Mouse (Mus musculus) G1E (cell line): ENCODE data around the gene Agap2. TPM values are rescaled to one million over a fixed set of nuclear protein-coding genes. Genes with fewer than 3 reads are reported as not detected.

Source experiments
- ATAC-seq: 2 replicates; pipeline ENCODE4 v1.8.0; 2016; ENCODE audit warnings: mild to moderate bottlenecking; ENCODE audit not compliant: insufficient number of reproducible peaks, poor library complexity, low FRiP score, severe bottlenecking; ENCODE audit errors: extremely low read depth
- DNase-seq: peaks from one replicate; pipeline ENCODE4 v3.0.0; 2012; ENCODE audit warnings: low spot score
- H3K27me3 ChIP-seq: 2 replicates; pipeline ENCODE4 v1.6.1; 2012; ENCODE audit warnings: mild to moderate bottlenecking, low read length, inconsistent platforms; ENCODE audit not compliant: insufficient read depth
- H3K36me3 ChIP-seq: replicated peaks from 2 replicates; pipeline ENCODE3; 2012; ENCODE audit warnings: mild to moderate bottlenecking, inconsistent platforms
- H3K4me1 ChIP-seq: 2 replicates; pipeline ENCODE4 v1.6.1; 2012; ENCODE audit warnings: low read depth, low read length, inconsistent platforms, mixed read lengths; ENCODE audit not compliant: insufficient read depth
- H3K4me3 ChIP-seq: 2 replicates; pipeline ENCODE4 v1.5.1; 2012; ENCODE audit warnings: low read depth, mild to moderate bottlenecking, inconsistent platforms, low read length, moderate library complexity, mixed read lengths
- H3K9me3 ChIP-seq: replicated peaks from 2 replicates; pipeline ENCODE4 v1.6.1; 2012; ENCODE audit warnings: inconsistent platforms
- CTCF ChIP-seq: IDR thresholded peaks from 2 replicates; pipeline ENCODE4 v1.5.1; 2012; ENCODE audit warnings: low read depth, low read length, inconsistent platforms, mixed read lengths
- GATA1 ChIP-seq: IDR thresholded peaks from 2 replicates; pipeline ENCODE4 v1.6.1; 2012; ENCODE audit warnings: borderline replicate concordance, low read length, inconsistent platforms, mixed read lengths
- GATA2 ChIP-seq: IDR thresholded peaks from 2 replicates; pipeline ENCODE4 v1.6.1; 2012; ENCODE audit warnings: low read depth, low read length, inconsistent platforms, borderline replicate concordance
- POLR2AphosphoS5 ChIP-seq: IDR thresholded peaks from 2 replicates; pipeline ENCODE4 v1.6.1; 2012; ENCODE audit warnings: low read depth, low read length, inconsistent platforms; ENCODE audit not compliant: insufficient replicate concordance
- TAL1 ChIP-seq: conservative IDR thresholded peaks from 2 replicates; pipeline ENCODE4 v1.6.1; 2012; ENCODE audit warnings: low read depth, low read length, inconsistent platforms, mixed read lengths
- polyA plus RNA-seq: library from polyadenylated mRNA; stranded (reverse); fragments of >175 nt; gene quantifications from 2 replicates; pipeline ENCODE4 v1.2.3, GENCODE M21; 2012
- total RNA-seq, 2 experiments: library from RNA; stranded (forward) in 1 of 2; stranded (reverse) in 1 of 2; fragments of 200-1000 nt in 1 of 2; fragments of >200 nt in 1 of 2; fragmentation: Nextera tagmentation in 1 of 2; gene quantifications; 2 replicates each; pipeline ENCODE4 v1.2.3; 2014 to 2017

Gene Agap2
- total and polyA plus RNA-seq, 3 experiments, result 0.26 to 1.3 (median 1.1) TPM

- TF ChIP-seq GATA1, result no peak
- no peak for TF ChIP-seq CTCF
- TF ChIP-seq POLR2AphosphoS5, result no peak
- no peak for TF ChIP-seq GATA2
- no peak for TF ChIP-seq TAL1
- no peak for DNase-seq
- Histone ChIP-seq H3K27me3 (no peaks in the 10 kb centered on the region), H3K4me1 (peaks cover 34% of the 10 kb centered on the region), H3K4me3 (peak overlapping the region; percentile 25; the same call in 1 of the 2 replicates), H3K9me3 (no peaks in the 10 kb centered on the region), H3K36me3 (peaks cover 96% of the 10 kb centered on the region)
- ATAC-seq, result no peak
These were observed 24.8 kb downstream of the Agap2 start for GRCm38 (mm10) chr10:127099868-127100267.

GRCm38 (mm10) chr10:127100414-127100813 lies 25.3 kb downstream of the Agap2 start:
- peaks cover 34% of the 10 kb centered on the region for H3K4me1 ChIP-seq
- peak overlapping the region; percentile 25; the same call in 1 of the 2 replicates for H3K4me3 ChIP-seq
- no peak for DNase-seq
- TF ChIP-seq CTCF (no peak), GATA2 (peak; percentile 41; the same call in 1 of the 2 replicates), TAL1 (peak; percentile 68)
- H3K27me3 ChIP-seq, result no peaks in the 10 kb centered on the region
- peaks cover 96% of the 10 kb centered on the region for H3K36me3 ChIP-seq
- ATAC-seq, result peak; percentile 58; the same call in 1 of the 2 replicates
- no peaks in the 10 kb centered on the region for H3K9me3 ChIP-seq

- TF ChIP-seq POLR2AphosphoS5, result no peak
- no peak for TF ChIP-seq GATA1
- no peak for TF ChIP-seq CTCF
- no peak for TF ChIP-seq GATA2
- TF ChIP-seq TAL1, result no peak
- Histone ChIP-seq H3K36me3 (peaks cover 93% of the 10 kb centered on the region), H3K4me1 (peaks cover 34% of the 10 kb centered on the region), H3K4me3 (no peak overlapping the region; the same call in 1 of the 2 replicates), H3K9me3 (no peaks in the 10 kb centered on the region), H3K27me3 (no peaks in the 10 kb centered on the region)
- ATAC-seq, result no peak
- no peak for DNase-seq
These were observed 26.1 kb downstream of the Agap2 start for GRCm38 (mm10) chr10:127101151-127101550.

GRCm38 (mm10) chr10:127103631-127104030 lies 28.5 kb downstream of the Agap2 start:
- ATAC-seq (no peak), DNase-seq (no peak)
- Histone ChIP-seq H3K4me3 (no peak overlapping the region), H3K4me1 (peaks cover 30% of the 10 kb centered on the region), H3K36me3 (peaks cover 90% of the 10 kb centered on the region), H3K27me3 (no peaks in the 10 kb centered on the region), H3K9me3 (no peaks in the 10 kb centered on the region)
- TF ChIP-seq CTCF, result no peak
- no peak for TF ChIP-seq POLR2AphosphoS5
- TF ChIP-seq GATA1, result no peak
- TF ChIP-seq TAL1, result no peak
- TF ChIP-seq GATA2, result no peak

GRCm38 (mm10) chr10:127107563-127108261 lies 32.6 kb downstream of the Agap2 start:
- Histone ChIP-seq H3K36me3 (peaks cover 86% of the 10 kb centered on the region), H3K4me3 (no peak overlapping the region), H3K9me3 (no peaks in the 10 kb centered on the region), H3K4me1 (peaks cover 6% of the 10 kb centered on the region), H3K27me3 (no peaks in the 10 kb centered on the region)
- TF ChIP-seq CTCF, result no peak
- no peak for TF ChIP-seq POLR2AphosphoS5
- no peak for TF ChIP-seq TAL1
- TF ChIP-seq GATA1, result no peak
- no peak for TF ChIP-seq GATA2
- no peak for DNase-seq
- no peak for ATAC-seq

- DNase-seq (no peak), ATAC-seq (no peak)
- Histone ChIP-seq H3K9me3 (no peaks in the 10 kb centered on the region), H3K4me3 (no peak overlapping the region), H3K36me3 (peaks cover 87% of the 10 kb centered on the region), H3K4me1 (peaks cover 10% of the 10 kb centered on the region), H3K27me3 (no peaks in the 10 kb centered on the region)
- no peak for TF ChIP-seq TAL1
- no peak for TF ChIP-seq CTCF
- TF ChIP-seq POLR2AphosphoS5, result no peak
- no peak for TF ChIP-seq GATA1
These were observed 33.1 kb downstream of the Agap2 start for GRCm38 (mm10) chr10:127108262-127108583.
